Mouse (Mus musculus): ENCODE results near the gene Kdm4a.

Gene Kdm4a

DNA sequence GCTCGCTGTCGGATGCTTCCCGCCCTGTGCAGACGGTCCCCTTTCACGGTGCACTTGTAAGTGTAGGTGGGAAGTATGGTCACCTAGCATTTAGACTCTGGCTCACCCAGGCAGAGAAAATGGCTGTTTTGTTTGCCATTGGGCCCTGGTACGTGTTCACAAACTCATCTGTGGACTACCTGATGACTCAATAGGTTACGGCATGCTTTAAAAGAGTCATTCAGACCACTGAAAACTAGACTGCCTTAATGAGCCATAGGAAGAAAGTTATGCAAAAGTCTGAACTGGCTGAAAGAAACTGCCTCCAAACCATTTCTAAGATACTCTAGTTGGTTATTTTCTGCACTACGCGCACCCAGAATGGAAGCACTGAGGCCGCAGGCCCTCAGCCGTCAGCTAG, 63.7 kb downstream of the Kdm4a start:
- no peak for DNase-seq (ENCODE audit: low read depth, low spot score)

DNA sequence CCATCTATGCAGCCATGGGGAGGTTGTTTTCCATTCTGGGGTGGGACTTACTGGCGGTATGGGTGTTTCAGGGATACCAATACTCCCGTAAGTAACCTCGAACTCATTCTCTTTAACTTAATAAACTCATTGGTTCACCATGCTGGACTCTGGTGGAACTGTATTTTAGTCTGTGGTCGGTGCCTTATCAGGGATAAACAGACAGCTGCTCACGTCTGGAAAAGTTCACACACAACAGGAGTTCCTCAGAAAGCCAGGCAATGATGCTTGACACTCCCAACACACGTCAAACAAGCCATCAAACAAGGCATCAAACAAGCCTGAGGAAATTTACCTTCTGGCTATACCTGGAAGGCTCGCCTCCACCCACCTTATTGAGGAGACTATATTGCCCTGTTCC, 64.7 kb downstream of the Kdm4a start:
- no peak for DNase-seq (ENCODE audit: low read depth, low spot score)

DNA sequence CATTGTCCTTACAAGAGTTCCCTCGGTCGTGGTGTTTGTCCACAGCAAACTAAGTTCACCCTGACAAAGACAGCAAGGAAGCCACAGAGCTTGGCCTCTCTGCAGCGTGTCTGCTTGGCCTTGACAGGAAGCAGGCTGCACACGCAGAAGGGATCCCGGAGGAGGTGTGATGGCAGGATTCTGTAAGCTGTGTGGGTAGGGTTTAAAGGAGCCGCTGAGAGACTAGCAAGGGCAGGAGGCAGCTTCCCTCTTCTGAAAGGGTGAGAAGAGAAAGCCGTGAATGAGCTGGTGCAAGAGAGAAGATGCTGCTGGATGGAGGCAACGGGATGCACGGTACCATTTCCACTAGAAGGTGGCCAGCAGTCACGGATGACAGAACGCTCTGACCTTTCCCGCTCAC, 67.2 kb downstream of the Kdm4a start:
- no peak for DNase-seq (ENCODE audit: low read depth, low spot score)

- DNase-seq (ENCODE audit: low read depth, low spot score), result no peak
Measured at GRCm38 (mm10) chr4:118109649-118110048, 70.2 kb downstream of the Kdm4a start.

- no peak for DNase-seq (ENCODE audit: low read depth, low spot score)
Measured at GRCm38 (mm10) chr4:118108779-118109178, 71.1 kb downstream of the Kdm4a start.

GRCm38 (mm10) chr4:118105256-118106053, 74.4 kb downstream of the Kdm4a start:
- DNase-seq (ENCODE audit: low read depth, low spot score), result no peak

- no peak for DNase-seq (ENCODE audit: low read depth, low spot score)
Measured at GRCm38 (mm10) chr4:118103280-118103830, 76.5 kb downstream of the Kdm4a start.

DNA sequence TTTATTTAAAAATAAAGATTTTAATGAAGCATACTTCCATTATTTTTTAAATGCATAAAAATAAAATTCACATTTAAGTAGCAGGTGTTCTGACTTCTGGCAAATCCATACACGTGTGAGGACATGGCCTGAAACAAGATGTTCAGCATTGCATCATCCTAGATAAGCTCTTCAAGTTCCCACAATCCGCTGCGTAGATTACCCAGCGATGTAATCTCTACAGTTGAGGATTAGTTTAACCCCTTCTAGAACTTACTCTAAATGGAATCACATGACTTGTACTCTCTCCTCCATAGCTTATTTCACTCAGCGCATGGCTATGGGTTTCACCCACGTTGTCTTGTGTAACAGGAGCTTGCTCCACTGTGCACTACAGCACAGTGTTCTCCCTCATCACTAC, 78.3 kb downstream of the Kdm4a start:
- no peak for DNase-seq (ENCODE audit: low read depth, low spot score)

GRCm38 (mm10) chr4:118099637-118100364, 80.0 kb downstream of the Kdm4a start:
- no peak for DNase-seq (ENCODE audit: low read depth, low spot score)

GRCm38 (mm10) chr4:118098571-118098970, 81.3 kb downstream of the Kdm4a start:
- DNase-seq (ENCODE audit: low read depth, low spot score), result no peak

DNA sequence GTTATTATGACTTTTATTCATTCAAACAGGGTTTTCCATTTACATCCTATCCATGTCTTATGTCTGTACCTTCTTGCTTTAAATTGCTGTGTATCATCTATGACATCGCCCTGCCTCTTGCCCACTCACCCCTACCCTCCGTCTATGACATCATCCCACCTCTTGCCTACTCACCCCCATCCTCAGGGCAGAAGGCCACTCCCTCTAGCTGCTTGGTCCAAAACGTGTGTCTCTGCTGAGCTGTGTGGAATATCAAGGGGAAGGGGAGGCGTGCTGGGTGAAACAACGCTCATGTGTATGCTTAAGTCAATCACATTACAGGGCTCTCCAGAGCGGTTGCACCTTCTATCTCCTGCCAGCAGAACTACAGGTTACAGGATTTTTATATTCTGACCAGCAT, 83.8 kb downstream of the Kdm4a start:
- DNase-seq (ENCODE audit: low read depth, low spot score), result no peak

DNA sequence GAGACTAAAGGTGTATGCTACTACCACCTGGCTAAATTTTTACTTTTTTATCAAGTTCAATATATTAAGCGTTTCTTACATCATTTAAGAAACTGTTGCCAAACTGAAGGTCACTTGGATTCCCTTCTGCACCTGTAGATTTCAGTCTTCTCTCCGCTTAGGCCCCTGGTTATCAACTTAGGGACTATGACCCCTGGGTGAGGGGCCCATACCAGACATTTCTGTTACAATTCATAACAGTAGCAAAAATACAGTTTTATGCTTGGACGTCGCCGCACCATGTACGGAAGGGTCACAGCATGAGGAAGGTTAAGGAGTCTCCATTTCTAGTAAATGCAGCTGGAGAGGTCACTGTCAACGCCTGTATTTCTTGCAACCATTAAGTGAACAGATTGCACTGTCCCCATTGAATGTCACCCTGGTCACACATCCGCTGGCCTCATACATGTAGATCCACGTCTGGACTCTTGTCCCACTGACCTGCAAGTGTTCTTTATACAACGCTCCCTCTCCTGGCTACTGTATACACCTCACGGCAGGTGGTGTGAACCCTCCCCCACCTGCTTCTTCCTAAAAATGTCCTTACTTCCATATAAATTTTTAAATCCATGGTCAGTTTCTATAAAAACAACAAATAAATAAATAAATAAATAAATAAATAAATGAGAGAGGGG, 86.9 kb downstream of the Kdm4a start:
- DNase-seq (ENCODE audit: low read depth, low spot score), result no peak

- no peak for DNase-seq (ENCODE audit: low read depth, low spot score)
Measured at GRCm38 (mm10) chr4:118090449-118090848, 89.4 kb downstream of the Kdm4a start.

DNA sequence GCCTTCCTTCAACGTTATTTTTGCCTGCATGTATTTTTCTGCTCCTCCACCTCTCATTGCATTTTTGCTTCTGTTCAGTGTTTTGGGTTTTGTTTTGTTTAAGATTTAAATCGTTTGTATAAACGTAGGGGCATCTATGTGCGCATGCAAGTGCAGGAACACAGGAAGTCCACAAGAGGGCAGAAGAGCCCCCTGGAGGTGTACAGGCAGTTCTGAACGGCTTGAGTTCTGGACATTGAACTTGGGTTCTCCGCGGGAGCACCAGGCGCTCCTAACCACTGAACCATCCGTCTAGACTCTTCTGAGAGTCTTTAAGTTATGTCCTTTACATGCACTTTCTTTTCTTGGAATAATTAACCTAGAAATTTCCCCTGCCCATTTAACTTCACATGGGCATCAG, 89.9 kb downstream of the Kdm4a start:
- DNase-seq (ENCODE audit: low read depth, low spot score), result no peak

DNA sequence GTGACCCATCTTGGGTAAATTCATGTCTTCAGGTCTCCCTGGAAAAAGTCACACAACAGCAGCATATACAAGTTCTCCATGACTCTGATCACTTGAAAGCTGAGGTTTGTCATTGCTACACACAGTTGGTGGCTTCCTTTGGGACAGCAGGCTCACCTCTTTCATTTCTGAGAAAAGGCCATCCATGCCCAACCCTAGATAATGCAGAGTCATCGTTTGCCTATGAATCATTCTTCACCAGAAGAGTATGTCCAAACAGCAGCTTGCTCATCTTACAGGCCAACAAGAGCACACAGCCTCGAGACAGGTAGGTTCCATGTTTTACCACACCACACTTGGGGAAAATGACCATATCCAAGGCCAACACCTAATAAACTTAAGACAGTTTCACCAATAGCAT, 91.1 kb downstream of the Kdm4a start:
- no peak for DNase-seq (ENCODE audit: low read depth, low spot score)

Measured in brain, embryonic 18.5 days (tissue).